Mouse (Mus musculus): ENCODE measurements around the gene Ddr1.

DNA sequence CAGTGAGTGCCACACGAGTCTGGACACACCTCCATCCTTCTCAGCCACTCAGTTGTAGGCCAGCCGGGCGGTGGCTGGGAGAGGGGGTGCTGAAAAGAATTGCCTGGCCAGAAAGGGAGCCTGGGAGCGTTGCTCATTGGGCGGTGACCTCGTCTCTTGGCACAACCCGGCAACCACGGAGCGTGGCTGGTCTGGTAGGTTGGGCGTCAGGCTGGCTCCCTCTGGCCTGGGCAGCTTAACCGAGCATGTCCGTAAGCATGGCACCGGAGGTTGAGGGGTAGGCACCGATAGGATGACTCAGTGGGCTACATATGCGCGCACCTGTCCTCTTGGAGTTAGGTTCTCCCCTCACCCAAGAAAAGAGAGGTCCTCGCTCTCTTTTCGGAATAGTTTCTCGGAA is 4.5 kb downstream of the Ddr1 start:
- no peak for TF ChIP-seq CTCF (IDR thresholded peaks at IDR 0.05; ENCODE audit: extremely low read depth, insufficient read depth, low read length)
- no peak for TF ChIP-seq POLR2A (IDR thresholded peaks at IDR 0.05; ENCODE audit: extremely low read depth, insufficient read depth, low read length)

All from cortical plate, adult 2 months (tissue).